Mouse (Mus musculus): ENCODE data around the gene Ugt2a2. TPM values are rescaled to one million over a fixed set of nuclear protein-coding genes. Genes with fewer than 3 reads are reported as not detected.
"Not testable (repeated sequence)": the region's sequence is repeated elsewhere in the genome, so short reads cannot be mapped to it uniquely, and the experiment has no call there.

Ugt2a2 gene
- polyA plus RNA-seq (2012; rRNA removed) = not detected in 2 replicates
- polyA plus RNA-seq (2014; fragmentation: Nextera tagmentation; extraction: Ambion mirVana) = not detected in 2 replicates

GRCm38 (mm10) chr5:87482160-87482559 lies at the start of gene Ugt2a2:
Gene Ugt2a2, minus strand, starts transcription at chr5:87482260.
- TF ChIP-seq CTCF (IDR thresholded peaks at IDR 0.05; ENCODE audit: low read depth) = no peak
- no peak for TF ChIP-seq EP300 (IDR thresholded peaks at IDR 0.05; ENCODE audit: low read depth)
- DNase-seq (ENCODE audit: low read depth in 3 of 3, low spot score in 3 of 3) = no peak
- Histone ChIP-seq H3K27ac (no peak within 1 kb of the TSS), H3K36me3 (replicated peaks; ENCODE audit: control insufficient read depth, insufficient read depth, low read depth) (no peaks in the 10 kb centered on the region), H3K4me3 (ENCODE audit: insufficient read depth in 1 of 2, low read depth in 2 of 2, low read length in 2 of 2) (no peak within 1 kb of the TSS), H3K9ac (replicated peaks) (no peak within 1 kb of the TSS), H3K9me3 (ENCODE audit: control insufficient read depth, low read length) (no peaks in the 10 kb centered on the region), H3K4me1 (replicated peaks; ENCODE audit: control insufficient read depth in 2 of 2, insufficient read depth in 2 of 2, low read length in 1 of 2) (no peaks in the 10 kb centered on the region), H3K27me3 (ENCODE audit: control insufficient read depth, insufficient read depth, low read length) (no peaks in the 10 kb centered on the region), H3K4me2 (ENCODE audit: low read depth) (no peak within 1 kb of the TSS)
- 61% methylated on average over 5 of the region's 5 CpGs for WGBS (ENCODE audit: insufficient replicate concordance)
- ATAC-seq (ENCODE audit: insufficient read depth) = no peak

- not testable (repeated sequence) for H3K27me3 ChIP-seq (ENCODE audit: control insufficient read depth, insufficient read depth, low read length); DNase-seq (ENCODE audit: low read depth in 3 of 3, low spot score in 3 of 3); H3K4me2 ChIP-seq (ENCODE audit: low read depth); H3K36me3 ChIP-seq (replicated peaks; ENCODE audit: control insufficient read depth, insufficient read depth, low read depth); H3K9me3 ChIP-seq (ENCODE audit: control insufficient read depth, low read length); H3K9ac ChIP-seq (replicated peaks); H3K4me3 ChIP-seq (ENCODE audit: insufficient read depth in 1 of 2, low read depth in 2 of 2, low read length in 2 of 2); H3K27ac ChIP-seq; ATAC-seq (ENCODE audit: insufficient read depth); H3K4me1 ChIP-seq (replicated peaks; ENCODE audit: control insufficient read depth in 2 of 2, insufficient read depth in 2 of 2, low read length in 1 of 2)
- WGBS (ENCODE audit: insufficient replicate concordance) = 54% methylated on average over 2 of the region's 2 CpGs
Measured at GRCm38 (mm10) chr5:87523561-87523960, 41.5 kb upstream of the Ugt2a2 start.

- Histone ChIP-seq H3K4me1 (replicated peaks; ENCODE audit: control insufficient read depth in 2 of 2, insufficient read depth in 2 of 2, low read length in 1 of 2) (no peaks in the 10 kb centered on the region), H3K27ac (no peak overlapping the region), H3K36me3 (replicated peaks; ENCODE audit: control insufficient read depth, insufficient read depth, low read depth) (no peaks in the 10 kb centered on the region), H3K27me3 (ENCODE audit: control insufficient read depth, insufficient read depth, low read length) (no peaks in the 10 kb centered on the region), H3K4me3 (ENCODE audit: insufficient read depth in 1 of 2, low read depth in 2 of 2, low read length in 2 of 2) (no peak overlapping the region), H3K9me3 (ENCODE audit: control insufficient read depth, low read length) (no peaks in the 10 kb centered on the region), H3K9ac (replicated peaks) (no peak overlapping the region), H3K4me2 (ENCODE audit: low read depth) (no peak overlapping the region)
- ATAC-seq (ENCODE audit: insufficient read depth) (no peak), DNase-seq (ENCODE audit: low read depth in 3 of 3, low spot score in 3 of 3) (no peak)
- TF ChIP-seq CTCF (IDR thresholded peaks at IDR 0.05; ENCODE audit: low read depth) = no peak
- no peak for TF ChIP-seq EP300 (IDR thresholded peaks at IDR 0.05; ENCODE audit: low read depth)
- WGBS (ENCODE audit: insufficient replicate concordance) = 44% methylated on average over 4 of the region's 4 CpGs
Measured at GRCm38 (mm10) chr5:87505776-87506458, 23.9 kb upstream of the Ugt2a2 start.

- DNase-seq (ENCODE audit: low read depth in 3 of 3, low spot score in 3 of 3) = no peak
- no peak overlapping the region for H3K4me2 ChIP-seq (ENCODE audit: low read depth)
- no peaks in the 10 kb centered on the region for H3K36me3 ChIP-seq (replicated peaks; ENCODE audit: control insufficient read depth, insufficient read depth, low read depth)
- H3K4me1 ChIP-seq (replicated peaks; ENCODE audit: control insufficient read depth in 2 of 2, insufficient read depth in 2 of 2, low read length in 1 of 2) = no peaks in the 10 kb centered on the region
- H3K27me3 ChIP-seq (ENCODE audit: control insufficient read depth, insufficient read depth, low read length) = no peaks in the 10 kb centered on the region
- 73% methylated on average over 1 of the region's 1 CpGs for whole genome bisulfite sequencing (ENCODE audit: insufficient replicate concordance)
- no peak overlapping the region for H3K27ac ChIP-seq
- no peak for TF ChIP-seq CTCF (IDR thresholded peaks at IDR 0.05; ENCODE audit: low read depth)
- no peak for TF ChIP-seq EP300 (IDR thresholded peaks at IDR 0.05; ENCODE audit: low read depth)
- no peak overlapping the region for H3K4me3 ChIP-seq (ENCODE audit: insufficient read depth in 1 of 2, low read depth in 2 of 2, low read length in 2 of 2)
- no peak for ATAC-seq (ENCODE audit: insufficient read depth)
- no peaks in the 10 kb centered on the region for H3K9me3 ChIP-seq (ENCODE audit: control insufficient read depth, low read length)
- no peak overlapping the region for H3K9ac ChIP-seq (replicated peaks)
Measured at GRCm38 (mm10) chr5:87502687-87503086, 20.6 kb upstream of the Ugt2a2 start.

- Histone ChIP-seq H3K4me2 (ENCODE audit: low read depth) (no peak overlapping the region), H3K27ac (no peak overlapping the region), H3K36me3 (replicated peaks; ENCODE audit: control insufficient read depth, insufficient read depth, low read depth) (no peaks in the 10 kb centered on the region), H3K4me3 (ENCODE audit: insufficient read depth in 1 of 2, low read depth in 2 of 2, low read length in 2 of 2) (no peak overlapping the region), H3K9ac (replicated peaks) (no peak overlapping the region), H3K27me3 (ENCODE audit: control insufficient read depth, insufficient read depth, low read length) (no peaks in the 10 kb centered on the region), H3K9me3 (ENCODE audit: control insufficient read depth, low read length) (no peaks in the 10 kb centered on the region), H3K4me1 (replicated peaks; ENCODE audit: control insufficient read depth in 2 of 2, insufficient read depth in 2 of 2, low read length in 1 of 2) (no peaks in the 10 kb centered on the region)
- DNase-seq (ENCODE audit: low read depth in 3 of 3, low spot score in 3 of 3) (no peak), ATAC-seq (ENCODE audit: insufficient read depth) (no peak)
- TF ChIP-seq EP300 (IDR thresholded peaks at IDR 0.05; ENCODE audit: low read depth) (no peak), CTCF (IDR thresholded peaks at IDR 0.05; ENCODE audit: low read depth) (no peak)
Measured at GRCm38 (mm10) chr5:87499341-87499740, 17.3 kb upstream of the Ugt2a2 start.

All from liver, embryonic 14.5 days (tissue).